Mouse (Mus musculus): ENCODE measurements around the gene Itgav. TPM values are rescaled to one million over a fixed set of nuclear protein-coding genes. Genes with fewer than 3 reads are reported as not detected.

Gene Itgav
- polyA plus RNA-seq, 1 experiment from 2014 or later, result 17.1 TPM

DNA sequence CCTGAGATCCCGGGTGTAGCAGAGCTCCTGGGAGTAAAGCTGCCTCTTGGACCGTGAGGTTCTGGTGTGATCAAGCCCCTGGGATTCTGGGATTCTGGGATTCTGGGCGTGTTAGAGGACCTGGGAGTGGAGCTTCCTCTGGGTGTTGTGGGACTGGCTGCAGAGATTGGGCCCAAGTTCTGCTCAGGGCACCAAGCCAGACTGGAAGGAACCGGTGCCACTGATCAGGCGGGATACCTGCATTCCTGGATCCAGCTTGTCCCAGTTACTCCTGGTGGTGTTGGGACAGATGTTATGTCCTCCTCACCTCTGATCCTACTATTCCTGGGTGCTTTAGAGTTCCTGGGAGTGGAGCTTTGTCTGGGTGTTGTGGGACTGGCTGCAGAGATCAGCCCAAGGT, 28.8 kb downstream of the Itgav start:
- H3K4me3 ChIP-seq (ENCODE audit: low read length), result no peak overlapping the region
- H3K9ac ChIP-seq (ENCODE audit: low read depth, low read length), result no peak overlapping the region
- H3K4me2 ChIP-seq (ENCODE audit: low read length), result no peak overlapping the region
- WGBS, result 91% methylated on average over 4 of the region's 5 CpGs
- ATAC-seq, result no peak
- H3K27me3 ChIP-seq (replicated peaks; ENCODE audit: control insufficient read depth, insufficient read depth, low read length), result no peaks in the 10 kb centered on the region
- no peaks in the 10 kb centered on the region for H3K36me3 ChIP-seq (ENCODE audit: control insufficient read depth, insufficient read depth, low read length)
- H3K9me3 ChIP-seq (ENCODE audit: control insufficient read depth, low read length), result no peaks in the 10 kb centered on the region
- H3K4me1 ChIP-seq (ENCODE audit: control insufficient read depth, insufficient read depth, low read depth, low read length), result no peaks in the 10 kb centered on the region
- no peak overlapping the region for H3K27ac ChIP-seq (ENCODE audit: low read depth, low read length)

DNA sequence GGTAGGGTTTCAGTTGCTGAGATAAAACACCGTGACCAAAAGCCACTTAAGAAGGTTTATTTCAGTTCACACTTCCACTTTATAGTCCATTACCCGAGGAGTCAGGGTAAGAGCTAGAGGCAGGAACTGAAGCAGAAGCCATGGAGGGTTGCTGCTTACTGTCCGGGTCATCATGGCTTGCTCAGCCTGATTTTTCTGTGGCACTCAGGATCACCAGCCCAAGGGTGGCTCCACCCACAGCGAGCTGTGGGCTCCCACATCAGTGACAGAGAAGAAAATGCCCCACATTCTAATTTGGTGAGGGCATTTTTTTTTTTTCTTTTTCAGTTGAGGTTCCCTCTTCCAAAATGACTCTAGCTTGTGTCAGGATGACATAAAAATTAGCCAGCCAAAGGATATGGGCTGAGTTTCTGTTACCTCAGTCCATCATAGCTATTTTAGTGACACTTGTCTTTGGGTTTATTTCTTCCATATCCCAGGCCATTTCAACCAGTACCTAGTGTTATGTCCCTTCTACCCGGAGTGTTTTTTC, 30.2 kb downstream of the Itgav start:
- Histone ChIP-seq H3K27ac (ENCODE audit: low read depth, low read length) (no peak overlapping the region), H3K4me3 (ENCODE audit: low read length) (no peak overlapping the region), H3K9me3 (ENCODE audit: control insufficient read depth, low read length) (no peaks in the 10 kb centered on the region), H3K36me3 (ENCODE audit: control insufficient read depth, insufficient read depth, low read length) (no peaks in the 10 kb centered on the region), H3K9ac (ENCODE audit: low read depth, low read length) (no peak overlapping the region), H3K4me1 (ENCODE audit: control insufficient read depth, insufficient read depth, low read depth, low read length) (peaks cover 6% of the 10 kb centered on the region), H3K4me2 (ENCODE audit: low read length) (no peak overlapping the region), H3K27me3 (replicated peaks; ENCODE audit: control insufficient read depth, insufficient read depth, low read length) (no peaks in the 10 kb centered on the region)
- WGBS, result 88% methylated on average over 5 of the region's 5 CpGs
- no peak for ATAC-seq

DNA sequence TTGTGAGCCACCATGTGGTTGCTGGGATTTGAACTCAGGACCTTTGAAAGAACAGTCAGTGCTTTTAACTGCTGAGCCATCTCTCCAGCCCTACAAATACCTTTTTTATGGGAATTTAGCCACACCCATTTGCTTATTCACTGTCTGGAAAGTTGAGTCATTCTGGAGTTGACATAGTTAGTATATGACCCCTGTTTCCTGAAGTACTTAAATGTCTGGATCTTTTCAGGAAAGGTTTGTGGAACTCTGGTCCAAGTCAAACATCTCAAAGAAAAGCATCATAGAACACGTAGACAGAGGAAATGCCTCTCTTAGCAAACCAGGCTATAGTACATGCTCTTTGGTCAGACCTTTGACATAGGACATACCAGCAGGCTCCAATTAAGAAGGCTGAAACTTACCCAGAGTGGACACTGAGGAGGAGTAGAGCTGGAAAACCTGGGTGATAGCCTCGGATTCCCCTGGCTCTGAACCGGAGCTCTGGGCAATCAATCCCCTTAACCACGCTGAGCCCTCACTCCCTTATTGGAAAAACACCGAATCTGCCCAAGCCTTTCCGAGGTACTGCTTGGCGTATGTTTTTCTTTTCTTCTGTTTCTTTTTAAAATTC, 34.5 kb downstream of the Itgav start:
- Histone ChIP-seq H3K9ac (ENCODE audit: low read depth, low read length) (peak overlapping the region; percentile 42; the same call in 1 of the 2 replicates), H3K36me3 (ENCODE audit: control insufficient read depth, insufficient read depth, low read length) (no peaks in the 10 kb centered on the region), H3K27me3 (replicated peaks; ENCODE audit: control insufficient read depth, insufficient read depth, low read length) (no peaks in the 10 kb centered on the region), H3K9me3 (ENCODE audit: control insufficient read depth, low read length) (no peaks in the 10 kb centered on the region), H3K4me2 (ENCODE audit: low read length) (peak overlapping the region; percentile 59), H3K27ac (ENCODE audit: low read depth, low read length) (peak overlapping the region; percentile 55; the same call in 1 of the 2 replicates), H3K4me1 (ENCODE audit: control insufficient read depth, insufficient read depth, low read depth, low read length) (peaks cover 8% of the 10 kb centered on the region), H3K4me3 (ENCODE audit: low read length) (peak overlapping the region; percentile 26)
- WGBS, result 23% methylated on average over 7 of the region's 7 CpGs
- no peak; the same call in 1 of the 2 replicates for ATAC-seq

DNA sequence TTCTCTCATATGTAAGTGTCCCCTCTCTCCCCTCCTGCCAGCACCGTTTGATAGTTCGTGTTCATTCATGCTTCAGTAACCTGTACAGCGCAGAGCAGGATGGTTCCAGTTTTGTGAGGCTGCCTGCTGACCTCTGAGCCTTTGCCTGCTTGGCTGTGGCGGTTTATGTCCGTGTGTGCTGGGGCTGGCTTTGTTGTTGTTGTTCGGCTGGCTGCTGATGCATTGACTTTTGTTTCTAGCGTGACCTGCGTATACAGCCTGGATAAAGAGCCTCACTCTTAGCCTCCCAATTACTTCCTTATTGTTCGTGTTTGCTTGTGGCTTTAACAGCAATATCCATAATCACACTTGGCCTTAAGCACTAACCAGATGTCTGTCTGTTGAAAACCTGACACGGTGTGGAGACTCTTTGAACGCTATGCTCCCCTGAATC, 35.0 kb downstream of the Itgav start:
- peak; percentile 80 for ATAC-seq

DNA sequence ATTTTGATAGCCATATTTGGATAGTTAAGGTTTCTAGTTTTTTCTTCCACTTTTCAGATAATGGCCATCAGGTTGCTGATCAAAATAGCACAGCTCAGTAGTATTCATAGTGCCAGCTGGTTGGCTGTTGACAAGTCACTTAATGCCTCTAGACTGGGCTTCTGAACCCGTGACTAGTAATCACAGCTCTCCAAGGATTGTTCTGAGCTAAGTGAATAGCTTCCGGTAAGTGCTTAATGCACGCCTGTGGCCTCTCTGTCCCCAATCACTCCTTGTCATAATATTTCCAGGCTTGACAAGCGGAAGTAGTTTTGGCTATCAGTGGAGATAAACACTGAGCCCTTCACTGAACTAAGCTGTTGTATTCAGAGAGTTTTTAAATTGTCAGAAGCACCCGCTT, 35.5 kb downstream of the Itgav start:
- H3K9ac ChIP-seq (ENCODE audit: low read depth, low read length), result no peak overlapping the region
- H3K4me1 ChIP-seq (ENCODE audit: control insufficient read depth, insufficient read depth, low read depth, low read length), result peaks cover 8% of the 10 kb centered on the region
- WGBS, result 39% methylated on average over 5 of the region's 5 CpGs
- peak overlapping the region; percentile 59 for H3K4me2 ChIP-seq (ENCODE audit: low read length)
- H3K27me3 ChIP-seq (replicated peaks; ENCODE audit: control insufficient read depth, insufficient read depth, low read length), result no peaks in the 10 kb centered on the region
- H3K36me3 ChIP-seq (ENCODE audit: control insufficient read depth, insufficient read depth, low read length), result no peaks in the 10 kb centered on the region
- no peaks in the 10 kb centered on the region for H3K9me3 ChIP-seq (ENCODE audit: control insufficient read depth, low read length)
- H3K27ac ChIP-seq (ENCODE audit: low read depth, low read length), result peak overlapping the region; percentile 55; the same call in 1 of the 2 replicates
- peak; percentile 81 for ATAC-seq
- no peak overlapping the region for H3K4me3 ChIP-seq (ENCODE audit: low read length)

More for the DNA sequence above, 35.0 kb downstream of the Itgav start:
- Histone ChIP-seq H3K4me3 (ENCODE audit: low read length) (peak overlapping the region; percentile 26), H3K27ac (ENCODE audit: low read depth, low read length) (peak overlapping the region; percentile 55), H3K36me3 (ENCODE audit: control insufficient read depth, insufficient read depth, low read length) (no peaks in the 10 kb centered on the region), H3K4me2 (ENCODE audit: low read length) (peak overlapping the region; percentile 59), H3K4me1 (ENCODE audit: control insufficient read depth, insufficient read depth, low read depth, low read length) (peaks cover 8% of the 10 kb centered on the region), H3K27me3 (replicated peaks; ENCODE audit: control insufficient read depth, insufficient read depth, low read length) (no peaks in the 10 kb centered on the region), H3K9ac (ENCODE audit: low read depth, low read length) (peak overlapping the region; percentile 42; the same call in 1 of the 2 replicates), H3K9me3 (ENCODE audit: control insufficient read depth, low read length) (no peaks in the 10 kb centered on the region)
- WGBS, result 14% methylated on average over 11 of the region's 11 CpGs

DNA sequence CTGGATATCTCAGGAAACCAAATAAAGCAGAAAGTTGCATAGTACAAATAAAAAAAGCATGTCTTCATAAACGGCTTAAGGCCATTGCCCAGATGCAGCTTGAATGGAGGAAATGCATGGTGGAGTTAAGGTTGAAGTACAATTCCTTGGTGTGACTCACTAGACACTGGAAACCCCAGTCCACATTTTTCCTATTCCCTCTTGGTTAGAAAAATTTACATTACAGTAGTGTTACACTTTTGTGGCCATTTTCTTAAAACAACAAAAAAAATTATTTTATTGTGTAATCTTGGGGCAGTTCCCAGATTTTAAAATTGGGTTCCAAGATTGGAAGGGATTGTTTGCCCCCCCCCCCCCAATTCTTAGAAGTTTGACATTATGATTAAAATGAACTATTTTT, 35.9 kb downstream of the Itgav start:
- ATAC-seq, result no peak
- H3K4me2 ChIP-seq (ENCODE audit: low read length), result no peak overlapping the region
- H3K4me3 ChIP-seq (ENCODE audit: low read length), result no peak overlapping the region
- no peak overlapping the region for H3K9ac ChIP-seq (ENCODE audit: low read depth, low read length)
- no peaks in the 10 kb centered on the region for H3K9me3 ChIP-seq (ENCODE audit: control insufficient read depth, low read length)
- no peaks in the 10 kb centered on the region for H3K27me3 ChIP-seq (replicated peaks; ENCODE audit: control insufficient read depth, insufficient read depth, low read length)
- WGBS, result 74% methylated on average over 1 of the region's 1 CpGs
- H3K27ac ChIP-seq (ENCODE audit: low read depth, low read length), result no peak overlapping the region
- H3K4me1 ChIP-seq (ENCODE audit: control insufficient read depth, insufficient read depth, low read depth, low read length), result peaks cover 8% of the 10 kb centered on the region
- H3K36me3 ChIP-seq (ENCODE audit: control insufficient read depth, insufficient read depth, low read length), result no peaks in the 10 kb centered on the region

DNA sequence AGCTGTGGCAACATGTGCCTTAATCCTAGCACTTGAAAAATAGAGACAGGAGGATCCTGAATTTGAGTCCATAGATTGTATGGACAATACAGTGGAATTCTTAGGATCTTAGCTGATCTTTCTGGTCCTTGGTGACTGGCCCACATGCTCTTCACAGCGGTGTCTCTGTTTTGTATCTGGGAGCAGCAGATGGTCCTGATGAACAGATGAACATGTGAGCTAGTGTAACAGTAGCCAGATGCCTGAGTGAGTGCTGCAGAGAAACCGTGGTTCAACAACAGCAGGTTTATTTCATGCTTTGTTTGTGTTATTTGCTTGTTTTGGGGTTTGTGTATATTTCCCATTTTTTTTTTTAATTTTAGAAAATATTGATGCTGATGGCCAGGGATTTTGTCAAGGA, 37.3 kb downstream of the Itgav start:
- Histone ChIP-seq H3K9me3 (ENCODE audit: control insufficient read depth, low read length) (no peaks in the 10 kb centered on the region), H3K4me2 (ENCODE audit: low read length) (no peak overlapping the region), H3K4me1 (ENCODE audit: control insufficient read depth, insufficient read depth, low read depth, low read length) (peaks cover 8% of the 10 kb centered on the region), H3K27ac (ENCODE audit: low read depth, low read length) (no peak overlapping the region), H3K4me3 (ENCODE audit: low read length) (no peak overlapping the region), H3K9ac (ENCODE audit: low read depth, low read length) (no peak overlapping the region), H3K27me3 (replicated peaks; ENCODE audit: control insufficient read depth, insufficient read depth, low read length) (no peaks in the 10 kb centered on the region), H3K36me3 (ENCODE audit: control insufficient read depth, insufficient read depth, low read length) (no peaks in the 10 kb centered on the region)
- WGBS, result 49% methylated on average over 2 of the region's 2 CpGs
- peak; percentile 80 for ATAC-seq

DNA sequence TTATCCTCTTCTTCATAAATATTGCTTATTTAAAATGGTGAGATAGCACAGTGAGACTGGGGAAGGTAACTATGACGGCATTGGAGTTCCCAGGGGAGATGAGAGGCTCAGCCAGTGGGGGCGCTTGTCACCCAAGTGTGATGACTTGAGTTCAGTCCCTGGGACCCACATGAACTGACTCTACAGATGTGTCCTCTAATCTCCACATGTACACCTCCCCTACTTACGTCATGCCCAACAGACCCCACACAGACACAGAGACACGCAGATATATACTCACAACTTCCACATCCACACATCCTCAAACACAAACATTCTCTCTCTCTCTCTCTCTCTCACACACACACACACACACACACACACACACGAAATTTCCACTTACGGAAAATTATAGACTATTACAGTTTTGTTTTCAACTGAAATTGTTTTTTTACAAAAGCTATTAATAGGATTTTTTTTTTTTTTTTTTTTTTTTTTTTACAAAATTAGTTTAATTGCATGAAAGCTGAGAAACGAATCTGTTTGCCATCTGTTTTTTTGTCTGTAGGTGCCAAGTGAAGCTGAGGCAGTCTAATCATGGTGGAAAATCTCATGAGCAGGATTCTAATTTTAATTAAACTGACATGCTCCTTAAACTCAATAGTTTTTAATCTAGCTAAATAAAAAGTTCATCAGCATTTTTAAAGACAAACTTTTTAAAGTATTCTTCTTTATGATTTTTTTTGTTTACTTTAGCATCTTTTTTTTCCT, 38.1 kb downstream of the Itgav start:
- H3K4me2 ChIP-seq (ENCODE audit: low read length), result no peak overlapping the region
- peaks cover 8% of the 10 kb centered on the region for H3K4me1 ChIP-seq (ENCODE audit: control insufficient read depth, insufficient read depth, low read depth, low read length)
- no peak overlapping the region for H3K27ac ChIP-seq (ENCODE audit: low read depth, low read length)
- no peak for ATAC-seq
- WGBS, result 63% methylated on average over 7 of the region's 7 CpGs
- H3K4me3 ChIP-seq (ENCODE audit: low read length), result no peak overlapping the region
- no peaks in the 10 kb centered on the region for H3K9me3 ChIP-seq (ENCODE audit: control insufficient read depth, low read length)
- H3K9ac ChIP-seq (ENCODE audit: low read depth, low read length), result no peak overlapping the region
- H3K36me3 ChIP-seq (ENCODE audit: control insufficient read depth, insufficient read depth, low read length), result no peaks in the 10 kb centered on the region
- H3K27me3 ChIP-seq (replicated peaks; ENCODE audit: control insufficient read depth, insufficient read depth, low read length), result no peaks in the 10 kb centered on the region

DNA sequence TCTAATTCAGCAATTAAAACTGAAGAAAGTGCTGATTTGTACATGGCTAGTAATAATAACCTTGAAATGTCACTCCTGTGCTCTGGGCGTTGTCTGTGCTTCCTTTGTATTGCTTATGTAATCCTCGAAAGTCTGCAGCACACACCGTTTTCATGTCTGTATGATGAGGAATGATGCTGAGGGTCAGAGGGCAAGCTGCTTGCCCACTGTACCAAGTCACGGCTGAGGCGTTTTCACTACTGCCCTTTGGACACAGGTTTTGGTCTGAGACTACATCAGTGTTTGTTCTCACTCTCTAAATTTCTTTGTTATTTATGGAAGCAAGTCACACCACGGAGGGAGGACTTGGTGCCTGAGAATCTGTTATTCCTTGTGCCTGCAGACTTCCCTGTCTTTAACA, 41.9 kb downstream of the Itgav start:
- WGBS, result 78% methylated on average over 6 of the region's 6 CpGs
- Histone ChIP-seq H3K9me3 (ENCODE audit: control insufficient read depth, low read length) (no peaks in the 10 kb centered on the region), H3K27ac (ENCODE audit: low read depth, low read length) (no peak overlapping the region), H3K4me1 (ENCODE audit: control insufficient read depth, insufficient read depth, low read depth, low read length) (no peaks in the 10 kb centered on the region), H3K27me3 (replicated peaks; ENCODE audit: control insufficient read depth, insufficient read depth, low read length) (no peaks in the 10 kb centered on the region), H3K4me2 (ENCODE audit: low read length) (no peak overlapping the region), H3K4me3 (ENCODE audit: low read length) (no peak overlapping the region), H3K36me3 (ENCODE audit: control insufficient read depth, insufficient read depth, low read length) (no peaks in the 10 kb centered on the region), H3K9ac (ENCODE audit: low read depth, low read length) (no peak overlapping the region)
- no peak for ATAC-seq

All from hindbrain, embryonic 16.5 days (tissue).